Mouse (Mus musculus): ENCODE measurements around the gene Pigc. TPM values are rescaled to one million over a fixed set of nuclear protein-coding genes. Genes with fewer than 3 reads are reported as not detected.

The Pigc gene
- polyA plus RNA-seq, 1 experiment from 2014 or later, result 33.3 TPM

GRCm38 (mm10) chr1:161980626-161981298 lies 11.8 kb downstream of the Pigc start:
- Histone ChIP-seq H3K9me3 (ENCODE audit: control insufficient read depth, low read length) (no peaks in the 10 kb centered on the region), H3K4me1 (replicated peaks; ENCODE audit: control insufficient read depth, insufficient read depth, low read length) (no peaks in the 10 kb centered on the region), H3K4me3 (ENCODE audit: low read depth, low read length) (no peak overlapping the region), H3K27me3 (ENCODE audit: control insufficient read depth, insufficient read depth, low read length) (no peaks in the 10 kb centered on the region), H3K27ac (ENCODE audit: low read depth, low read length) (no peak overlapping the region), H3K9ac (ENCODE audit: low read depth, low read length) (no peak overlapping the region), H3K4me2 (replicated peaks; ENCODE audit: low read depth, low read length) (no peak overlapping the region), H3K36me3 (ENCODE audit: control insufficient read depth, insufficient read depth, low read length) (no peaks in the 10 kb centered on the region)
- WGBS, result 85% methylated on average over 9 of the region's 9 CpGs
- ATAC-seq (ENCODE audit: low FRiP score), result no peak
- DNase-seq (ENCODE audit: low spot score), result no peak

- DNase-seq (ENCODE audit: low spot score), result no peak
- 61% methylated on average over 6 of the region's 6 CpGs for WGBS
- Histone ChIP-seq H3K9me3 (ENCODE audit: control insufficient read depth, low read length) (no peaks in the 10 kb centered on the region), H3K27ac (ENCODE audit: low read depth, low read length) (no peak overlapping the region), H3K4me2 (replicated peaks; ENCODE audit: low read depth, low read length) (no peak overlapping the region), H3K27me3 (ENCODE audit: control insufficient read depth, insufficient read depth, low read length) (no peaks in the 10 kb centered on the region), H3K4me3 (ENCODE audit: low read depth, low read length) (no peak overlapping the region), H3K9ac (ENCODE audit: low read depth, low read length) (no peak overlapping the region), H3K36me3 (ENCODE audit: control insufficient read depth, insufficient read depth, low read length) (no peaks in the 10 kb centered on the region), H3K4me1 (replicated peaks; ENCODE audit: control insufficient read depth, insufficient read depth, low read length) (no peaks in the 10 kb centered on the region)
- no peak for ATAC-seq (ENCODE audit: low FRiP score)
Observed at GRCm38 (mm10) chr1:161983451-161983850, 14.5 kb downstream of the Pigc start.

- ATAC-seq (ENCODE audit: low FRiP score) (no peak), DNase-seq (ENCODE audit: low spot score) (no peak)
- no peak overlapping the region for H3K4me3 ChIP-seq (ENCODE audit: low read depth, low read length)
- 42% methylated on average over 4 of the region's 4 CpGs for WGBS
- H3K4me2 ChIP-seq (replicated peaks; ENCODE audit: low read depth, low read length), result no peak overlapping the region
- no peaks in the 10 kb centered on the region for H3K9me3 ChIP-seq (ENCODE audit: control insufficient read depth, low read length)
- no peak overlapping the region for H3K9ac ChIP-seq (ENCODE audit: low read depth, low read length)
- H3K27me3 ChIP-seq (ENCODE audit: control insufficient read depth, insufficient read depth, low read length), result no peaks in the 10 kb centered on the region
- no peaks in the 10 kb centered on the region for H3K36me3 ChIP-seq (ENCODE audit: control insufficient read depth, insufficient read depth, low read length)
- no peaks in the 10 kb centered on the region for H3K4me1 ChIP-seq (replicated peaks; ENCODE audit: control insufficient read depth, insufficient read depth, low read length)
- no peak overlapping the region for H3K27ac ChIP-seq (ENCODE audit: low read depth, low read length)
Observed at GRCm38 (mm10) chr1:161983979-161984566, 15.1 kb downstream of the Pigc start.

- Histone ChIP-seq H3K9me3 (ENCODE audit: control insufficient read depth, low read length) (no peaks in the 10 kb centered on the region), H3K27ac (ENCODE audit: low read depth, low read length) (no peak overlapping the region), H3K36me3 (ENCODE audit: control insufficient read depth, insufficient read depth, low read length) (no peaks in the 10 kb centered on the region), H3K9ac (ENCODE audit: low read depth, low read length) (no peak overlapping the region), H3K4me2 (replicated peaks; ENCODE audit: low read depth, low read length) (no peak overlapping the region), H3K4me3 (ENCODE audit: low read depth, low read length) (no peak overlapping the region), H3K27me3 (ENCODE audit: control insufficient read depth, insufficient read depth, low read length) (no peaks in the 10 kb centered on the region), H3K4me1 (replicated peaks; ENCODE audit: control insufficient read depth, insufficient read depth, low read length) (no peaks in the 10 kb centered on the region)
- no peak for ATAC-seq (ENCODE audit: low FRiP score)
- DNase-seq (ENCODE audit: low spot score), result no peak
- 64% methylated on average over 10 of the region's 10 CpGs for WGBS
Observed at GRCm38 (mm10) chr1:161990684-161991578, 21.9 kb downstream of the Pigc start.

- DNase-seq (ENCODE audit: low spot score) (no peak), ATAC-seq (ENCODE audit: low FRiP score) (no peak)
- no peaks in the 10 kb centered on the region for H3K9me3 ChIP-seq (ENCODE audit: control insufficient read depth, low read length)
- H3K27me3 ChIP-seq (ENCODE audit: control insufficient read depth, insufficient read depth, low read length), result no peaks in the 10 kb centered on the region
- H3K4me3 ChIP-seq (ENCODE audit: low read depth, low read length), result no peak overlapping the region
- H3K27ac ChIP-seq (ENCODE audit: low read depth, low read length), result no peak overlapping the region
- 94% methylated on average over 11 of the region's 11 CpGs for WGBS
- no peaks in the 10 kb centered on the region for H3K36me3 ChIP-seq (ENCODE audit: control insufficient read depth, insufficient read depth, low read length)
- no peak overlapping the region for H3K4me2 ChIP-seq (replicated peaks; ENCODE audit: low read depth, low read length)
- no peak overlapping the region for H3K9ac ChIP-seq (ENCODE audit: low read depth, low read length)
- no peaks in the 10 kb centered on the region for H3K4me1 ChIP-seq (replicated peaks; ENCODE audit: control insufficient read depth, insufficient read depth, low read length)
Observed at GRCm38 (mm10) chr1:161991846-161992245, 22.9 kb downstream of the Pigc start.

- Histone ChIP-seq H3K4me1 (replicated peaks; ENCODE audit: control insufficient read depth, insufficient read depth, low read length) (no peaks in the 10 kb centered on the region), H3K9me3 (ENCODE audit: control insufficient read depth, low read length) (no peaks in the 10 kb centered on the region), H3K4me3 (ENCODE audit: low read depth, low read length) (no peak overlapping the region), H3K27me3 (ENCODE audit: control insufficient read depth, insufficient read depth, low read length) (no peaks in the 10 kb centered on the region), H3K27ac (ENCODE audit: low read depth, low read length) (no peak overlapping the region), H3K36me3 (ENCODE audit: control insufficient read depth, insufficient read depth, low read length) (no peaks in the 10 kb centered on the region), H3K9ac (ENCODE audit: low read depth, low read length) (no peak overlapping the region), H3K4me2 (replicated peaks; ENCODE audit: low read depth, low read length) (no peak overlapping the region)
- DNase-seq (ENCODE audit: low spot score), result no peak
- 94% methylated on average over 7 of the region's 7 CpGs for WGBS
- no peak for ATAC-seq (ENCODE audit: low FRiP score)
Observed at GRCm38 (mm10) chr1:161992389-161992788, 23.4 kb downstream of the Pigc start.

- no peaks in the 10 kb centered on the region for H3K36me3 ChIP-seq (ENCODE audit: control insufficient read depth, insufficient read depth, low read length)
- no peaks in the 10 kb centered on the region for H3K9me3 ChIP-seq (ENCODE audit: control insufficient read depth, low read length)
- ATAC-seq (ENCODE audit: low FRiP score) (no peak), DNase-seq (ENCODE audit: low spot score) (no peak)
- H3K9ac ChIP-seq (ENCODE audit: low read depth, low read length), result no peak overlapping the region
- 0 out of 2 replicates have a peak, but pooled peaks cover 2% of the 10 kb centered on the region for H3K4me1 ChIP-seq (replicated peaks; ENCODE audit: control insufficient read depth, insufficient read depth, low read length)
- WGBS, result 80% methylated on average over 4 of the region's 4 CpGs
- no peak overlapping the region for H3K4me3 ChIP-seq (ENCODE audit: low read depth, low read length)
- H3K27ac ChIP-seq (ENCODE audit: low read depth, low read length), result no peak overlapping the region
- no peak overlapping the region for H3K4me2 ChIP-seq (replicated peaks; ENCODE audit: low read depth, low read length)
- H3K27me3 ChIP-seq (ENCODE audit: control insufficient read depth, insufficient read depth, low read length), result no peaks in the 10 kb centered on the region
Observed at GRCm38 (mm10) chr1:161998781-161999180, 29.8 kb downstream of the Pigc start.

- Histone ChIP-seq H3K27ac (ENCODE audit: low read depth, low read length) (peak overlapping the region; percentile 74), H3K4me1 (replicated peaks; ENCODE audit: control insufficient read depth, insufficient read depth, low read length) (peaks cover 4% of the 10 kb centered on the region)
Observed at GRCm38 (mm10) chr1:161999338-161999737, 30.4 kb downstream of the Pigc start.

More at GRCm38 (mm10) chr1:161999338-161999737, 30.4 kb downstream of the Pigc start:
- H3K9me3 ChIP-seq (ENCODE audit: control insufficient read depth, low read length), result no peaks in the 10 kb centered on the region
- no peak overlapping the region for H3K4me3 ChIP-seq (ENCODE audit: low read depth, low read length)
- H3K36me3 ChIP-seq (ENCODE audit: control insufficient read depth, insufficient read depth, low read length), result no peaks in the 10 kb centered on the region
- WGBS, result 40% methylated on average over 5 of the region's 5 CpGs
- H3K4me2 ChIP-seq (replicated peaks; ENCODE audit: low read depth, low read length), result no peak overlapping the region
- peak overlapping the region; percentile 54; the same call in 1 of the 2 replicates for H3K9ac ChIP-seq (ENCODE audit: low read depth, low read length)
- peak; percentile 12; the same call in 1 of the 2 replicates for ATAC-seq (ENCODE audit: low FRiP score)
- no peak for DNase-seq (ENCODE audit: low spot score)
- H3K27me3 ChIP-seq (ENCODE audit: control insufficient read depth, insufficient read depth, low read length), result no peaks in the 10 kb centered on the region

Data from hindbrain, embryonic 11.5 days (tissue).